Mouse (Mus musculus) E14TG2a.4 (cell line): ENCODE data around the gene Dusp23.

ENCODE experiments used
- H3K27me3 ChIP-seq: 2 replicates; pipeline ENCODE4 v1.6.1; 2014; ENCODE audit warnings: low read length, control low read depth; ENCODE audit not compliant: insufficient read depth
- H3K36me3 ChIP-seq: 2 replicates; pipeline ENCODE4 v1.6.1; 2014; ENCODE audit warnings: low read length, control low read depth; ENCODE audit not compliant: insufficient read depth
- H3K4me1 ChIP-seq: replicated peaks from 2 replicates; pipeline ENCODE4 v1.6.1; 2014; ENCODE audit warnings: low read depth, low read length, control low read depth
- H3K4me3 ChIP-seq: replicated peaks from 2 replicates; pipeline ENCODE4 v1.5.1; 2014; ENCODE audit warnings: mild to moderate bottlenecking, low read length
- H3K9me3 ChIP-seq: 2 replicates; pipeline ENCODE4 v1.6.1; 2014; ENCODE audit warnings: low read length, control low read depth
- CTCF ChIP-seq: conservative IDR thresholded peaks from 2 replicates; pipeline ENCODE4 v1.5.1; 2014; ENCODE audit warnings: low read length
- NANOG ChIP-seq: IDR thresholded peaks from 2 replicates; pipeline ENCODE4 v1.6.1; 2014; ENCODE audit warnings: borderline replicate concordance, low read length, mixed read lengths
- POU5F1 ChIP-seq: IDR thresholded peaks from 2 replicates; pipeline ENCODE4 v1.6.1; 2014; ENCODE audit warnings: low read length, borderline replicate concordance

Dusp23 gene

GRCm38 (mm10) chr1:172652040-172652662 lies 19.4 kb upstream of the Dusp23 start:
- Histone ChIP-seq H3K4me3 (no peak overlapping the region), H3K27me3 (no peaks in the 10 kb centered on the region), H3K9me3 (peaks cover 7% of the 10 kb centered on the region), H3K4me1 (peaks cover 20% of the 10 kb centered on the region), H3K36me3 (no peaks in the 10 kb centered on the region)
- TF ChIP-seq POU5F1 (no peak), CTCF (no peak), NANOG (no peak)

GRCm38 (mm10) chr1:172651288-172651987 lies 18.7 kb upstream of the Dusp23 start:
- Histone ChIP-seq H3K4me1 (peaks cover 12% of the 10 kb centered on the region), H3K27me3 (no peaks in the 10 kb centered on the region), H3K4me3 (no peak overlapping the region), H3K36me3 (no peaks in the 10 kb centered on the region), H3K9me3 (peaks cover 7% of the 10 kb centered on the region)
- TF ChIP-seq NANOG = no peak
- TF ChIP-seq CTCF = no peak
- TF ChIP-seq POU5F1 = no peak

GRCm38 (mm10) chr1:172650519-172651287 lies 17.9 kb upstream of the Dusp23 start:
- Histone ChIP-seq H3K4me3 (no peak overlapping the region), H3K27me3 (no peaks in the 10 kb centered on the region), H3K9me3 (peaks cover 7% of the 10 kb centered on the region), H3K36me3 (no peaks in the 10 kb centered on the region), H3K4me1 (peaks cover 5% of the 10 kb centered on the region)
- no peak for TF ChIP-seq POU5F1
- TF ChIP-seq NANOG = no peak
- TF ChIP-seq CTCF = peak; percentile 41

DNA sequence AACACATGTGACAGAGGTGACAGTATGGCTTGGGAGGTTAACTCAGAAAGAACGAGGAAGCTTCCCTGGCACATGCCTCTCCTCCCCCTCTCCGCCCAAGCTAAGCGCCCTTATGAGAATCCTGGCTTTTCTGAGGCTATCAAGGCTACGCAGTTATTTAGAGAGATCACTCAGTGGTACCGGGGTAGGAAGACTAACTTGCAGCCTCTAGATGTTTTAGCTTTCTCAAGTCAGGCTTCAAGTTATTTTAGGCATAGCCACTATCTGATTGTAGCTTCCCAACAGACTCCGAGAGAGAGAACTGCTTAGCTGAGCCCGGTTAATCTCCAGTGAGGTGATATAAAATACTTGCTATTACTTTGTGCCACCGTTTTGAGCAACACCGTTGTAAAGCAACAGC lies 16.6 kb upstream of the Dusp23 start:
- TF ChIP-seq CTCF (no peak), NANOG (no peak), POU5F1 (no peak)
- Histone ChIP-seq H3K9me3 (peaks cover 7% of the 10 kb centered on the region), H3K4me1 (no peaks in the 10 kb centered on the region)

DNA sequence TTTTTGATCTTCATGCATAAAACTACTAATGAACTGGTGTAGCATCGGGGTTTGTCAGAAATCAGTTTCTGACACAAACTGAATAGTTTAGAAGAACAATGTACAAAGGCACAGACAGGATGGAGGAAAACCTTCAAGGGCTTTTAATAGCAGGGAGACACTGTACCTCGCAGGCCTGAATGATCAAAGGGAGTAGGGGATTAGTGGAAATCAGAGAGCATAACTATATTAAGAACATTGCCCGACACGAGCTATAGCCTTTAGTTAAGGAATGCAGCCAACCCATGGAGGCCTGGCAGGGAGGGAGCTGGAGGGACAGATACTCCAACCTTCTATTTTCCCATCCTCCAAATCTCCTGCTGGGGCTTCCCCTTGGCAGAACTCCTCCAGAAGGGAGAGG lies 14.5 kb upstream of the Dusp23 start:
- Histone ChIP-seq H3K27me3 (no peaks in the 10 kb centered on the region), H3K9me3 (peaks cover 7% of the 10 kb centered on the region), H3K36me3 (no peaks in the 10 kb centered on the region), H3K4me3 (no peak overlapping the region), H3K4me1 (no peaks in the 10 kb centered on the region)
- TF ChIP-seq POU5F1 (no peak), NANOG (no peak), CTCF (no peak)

More for the DNA sequence above, 16.6 kb upstream of the Dusp23 start:
- Histone ChIP-seq H3K36me3 (no peaks in the 10 kb centered on the region), H3K4me3 (no peak overlapping the region), H3K27me3 (no peaks in the 10 kb centered on the region)

DNA sequence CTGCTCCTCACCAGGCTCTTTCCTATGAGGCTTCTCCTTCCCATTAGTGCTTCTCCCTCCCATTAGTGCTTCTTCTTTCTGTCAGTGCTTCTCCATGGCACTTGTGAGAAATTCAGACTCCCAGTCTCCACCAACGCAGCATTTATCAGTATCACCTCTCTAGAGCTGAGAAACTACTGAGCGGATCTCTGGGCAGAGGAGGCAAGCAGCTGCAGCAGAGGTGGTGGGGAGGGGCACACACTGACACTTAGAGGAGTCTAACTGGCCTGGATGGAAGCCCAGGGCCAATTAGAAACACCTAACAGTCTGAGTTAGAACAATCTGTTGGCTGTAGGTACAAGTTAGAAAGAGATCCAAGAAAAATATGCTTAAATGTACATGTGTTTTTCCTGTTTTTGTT lies 6.0 kb upstream of the Dusp23 start:
- Histone ChIP-seq H3K27me3 (peaks cover 5% of the 10 kb centered on the region; the same call in 1 of the 2 replicates), H3K36me3 (no peaks in the 10 kb centered on the region), H3K4me1 (no peaks in the 10 kb centered on the region), H3K9me3 (no peaks in the 10 kb centered on the region), H3K4me3 (no peak overlapping the region)
- TF ChIP-seq NANOG (no peak), POU5F1 (no peak), CTCF (no peak)

- Histone ChIP-seq H3K4me1 (0 out of 2 replicates have a peak, but pooled peaks cover 2% of the 10 kb centered on the region), H3K27me3 (peaks cover 5% of the 10 kb centered on the region; the same call in 1 of the 2 replicates), H3K36me3 (no peaks in the 10 kb centered on the region), H3K4me3 (no peak overlapping the region), H3K9me3 (no peaks in the 10 kb centered on the region)
- TF ChIP-seq NANOG = no peak
- TF ChIP-seq POU5F1 = no peak
- TF ChIP-seq CTCF = no peak
Measured at GRCm38 (mm10) chr1:172637801-172638200, 5.0 kb upstream of the Dusp23 start.

GRCm38 (mm10) chr1:172636266-172636665 lies 3.5 kb upstream of the Dusp23 start:
- Histone ChIP-seq H3K27me3 (peaks cover 5% of the 10 kb centered on the region; the same call in 1 of the 2 replicates), H3K4me1 (peaks cover 9% of the 10 kb centered on the region), H3K36me3 (no peaks in the 10 kb centered on the region), H3K9me3 (no peaks in the 10 kb centered on the region), H3K4me3 (no peak overlapping the region)
- no peak for TF ChIP-seq CTCF
- TF ChIP-seq NANOG = no peak
- TF ChIP-seq POU5F1 = no peak
